Mouse (Mus musculus) heart, postnatal 4 days (tissue): ENCODE results near the gene Rab11fip2. TPM values are rescaled to one million over a fixed set of nuclear protein-coding genes. Genes with fewer than 3 reads are reported as not detected.

Experiments
- DNase-seq: peaks from one replicate; pipeline ENCODE4 v3.0.0; 2021
- total RNA-seq, 2 experiments: library from RNA; stranded (reverse); gene quantifications; 2 replicates each; pipeline ENCODE4 v1.2.3; 2021

Rab11fip2 gene
- total RNA-seq = 10 to 100 TPM; 13.1 TPM

DNA sequence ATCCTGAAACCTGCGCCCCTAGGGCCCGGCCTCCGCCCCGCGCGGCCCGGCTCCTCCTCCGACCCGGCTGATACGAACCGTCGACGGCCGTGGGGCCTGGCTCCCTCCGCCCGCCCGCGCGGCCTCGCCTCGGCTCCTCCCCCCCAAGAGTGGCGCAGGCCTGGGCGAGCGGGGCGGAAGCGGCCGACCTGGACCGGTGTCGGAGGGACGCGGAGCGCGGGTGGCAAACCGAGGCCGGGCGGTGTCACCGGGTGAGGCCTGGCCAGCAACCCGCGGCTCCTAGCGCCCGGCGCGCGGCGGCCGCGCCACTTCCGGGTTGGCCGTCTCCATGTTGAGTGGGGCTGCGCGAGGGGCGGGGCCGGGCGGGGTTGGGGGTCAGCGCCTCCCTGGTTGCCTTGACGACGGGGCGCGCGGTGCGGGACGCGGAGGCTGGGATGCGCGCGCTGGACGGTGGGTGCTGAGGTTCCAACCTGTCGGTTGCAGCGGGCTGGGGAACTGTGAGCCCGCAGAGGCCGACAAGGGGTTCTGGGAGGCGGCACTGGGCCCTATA lies at the start of gene Rab11fip2:
Rab11fip2 (minus strand) TSS at position 333 of the 550 bp plus-strand sequence.
- peak; percentile 87 for DNase-seq

DNA sequence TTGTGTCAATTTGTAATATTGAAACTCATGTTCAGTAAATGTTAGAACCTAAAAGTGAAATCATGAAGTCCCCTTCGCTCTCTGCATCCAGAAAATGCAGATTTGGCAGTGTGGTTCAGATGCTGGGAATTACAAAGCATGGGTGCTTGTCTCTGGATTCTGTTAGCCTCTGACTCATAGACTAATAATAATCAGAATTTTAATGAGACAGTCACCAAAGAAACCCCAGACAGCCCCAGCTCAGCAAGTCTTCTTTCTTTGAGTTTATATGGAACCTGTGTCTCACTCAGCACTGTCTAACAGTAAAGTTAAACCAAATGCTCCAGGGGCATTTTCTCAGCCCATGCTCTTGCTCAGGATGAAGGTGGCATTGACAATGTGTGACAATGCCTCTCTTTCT lies 38.1 kb upstream of the Rab11fip2 start:
- no peak for DNase-seq

DNA sequence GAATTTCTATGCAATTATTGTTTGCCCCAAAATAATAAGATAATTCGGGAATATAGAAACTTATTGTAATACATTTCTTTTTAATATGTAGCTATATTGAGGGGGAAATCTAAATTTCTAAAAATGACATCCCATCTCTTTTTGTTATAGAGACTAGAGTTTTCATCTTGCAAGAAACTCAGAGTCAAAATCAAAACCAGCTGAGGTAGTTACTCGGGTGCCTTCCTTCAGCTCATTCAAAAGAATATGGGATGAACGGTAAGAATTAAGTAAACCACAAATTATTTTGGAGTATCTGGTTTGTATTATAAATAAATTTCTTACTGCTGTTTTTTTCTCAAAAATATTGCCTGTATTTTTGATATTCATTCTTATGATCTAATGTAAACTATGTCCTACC lies 11.5 kb upstream of the Rab11fip2 start:
- DNase-seq = no peak

DNA sequence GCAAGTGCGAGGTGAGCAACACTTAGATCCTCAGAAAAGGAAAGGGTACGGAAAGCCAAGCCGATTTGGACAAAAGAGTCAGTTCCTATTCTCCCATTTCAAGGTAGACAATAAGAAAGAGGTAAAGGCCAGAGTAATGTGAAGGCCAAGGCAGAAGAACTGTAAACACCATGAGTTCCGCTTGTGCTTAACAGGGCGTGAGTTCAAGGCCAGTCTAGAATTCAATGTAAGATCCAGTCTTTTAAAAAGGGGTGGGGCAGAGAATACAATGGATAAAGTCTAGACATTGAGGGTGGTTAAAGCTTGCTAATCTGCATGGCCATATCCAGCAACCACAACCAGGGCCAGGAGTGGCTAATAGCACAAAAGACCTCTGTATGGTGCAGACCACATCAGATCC lies 6.3 kb upstream of the Rab11fip2 start:
- DNase-seq = no peak

DNA sequence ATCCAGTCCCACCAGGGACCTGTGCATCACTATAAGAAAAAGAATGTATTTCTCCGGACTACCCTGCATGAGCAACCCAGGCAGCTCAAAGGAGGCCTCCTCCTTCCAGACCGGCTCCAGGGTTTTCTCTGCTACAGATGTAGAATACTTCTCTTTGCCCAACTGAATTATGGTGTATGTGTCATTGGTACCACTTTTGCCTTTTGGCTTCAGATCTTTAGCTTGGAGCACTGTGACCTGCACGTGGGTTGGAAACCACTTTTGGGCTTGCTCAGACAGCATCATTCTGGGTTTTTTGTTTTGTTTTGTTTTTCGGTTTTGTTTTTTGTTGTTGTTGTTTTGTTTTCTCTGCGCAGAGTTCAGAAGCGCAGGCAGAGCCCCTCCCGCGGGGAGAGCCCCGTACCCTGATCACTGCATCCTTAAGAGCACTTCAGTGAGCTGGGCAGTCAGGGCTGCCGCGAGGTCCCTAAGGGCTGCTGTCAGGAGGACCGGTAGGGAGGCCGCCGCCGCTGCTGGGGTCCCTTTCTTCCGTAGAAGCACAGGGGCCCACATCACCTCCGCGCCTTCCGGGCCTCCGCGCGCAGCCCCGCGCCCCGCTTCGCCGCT lies 635 bp downstream of the Rab11fip2 start:
- DNase-seq = peak; percentile 10

DNA sequence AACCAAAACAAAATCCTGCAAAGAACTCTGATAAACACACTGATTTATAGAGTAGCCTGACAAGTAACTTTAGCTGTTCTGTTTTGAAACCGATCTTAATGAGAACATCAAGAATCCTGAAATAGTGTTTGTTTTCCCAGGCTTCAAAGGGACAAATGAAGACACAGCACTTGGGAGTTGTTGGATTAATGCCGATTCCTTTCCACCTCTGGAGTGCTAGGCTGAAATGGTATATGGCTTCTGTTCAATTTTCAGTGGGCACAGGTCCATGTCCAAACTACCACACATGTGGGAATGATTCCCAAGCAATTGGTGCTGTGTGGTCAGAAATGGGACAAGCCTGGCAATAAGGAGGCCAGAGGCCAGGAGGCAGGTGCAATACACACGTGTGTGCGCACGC lies 3.7 kb downstream of the Rab11fip2 start:
- DNase-seq = peak; percentile 9

DNA sequence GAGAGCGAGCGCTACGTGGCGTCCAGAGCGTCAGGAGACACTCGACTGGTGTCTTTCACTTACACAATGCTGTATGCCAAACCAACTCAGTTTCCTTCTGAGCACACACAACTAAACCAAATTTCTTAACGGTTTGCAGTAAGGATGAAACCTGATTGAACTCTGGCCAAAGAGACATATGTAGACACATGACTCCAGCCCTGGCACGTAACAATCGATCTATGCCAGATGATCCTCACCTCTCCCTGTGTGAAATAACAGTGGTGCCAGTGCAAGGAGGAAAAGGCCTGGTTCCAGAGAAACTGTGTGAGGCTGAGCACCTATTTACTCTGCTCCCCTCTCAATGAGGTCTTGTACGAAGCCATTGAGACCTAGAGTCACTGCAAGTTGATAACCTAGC lies 11.4 kb downstream of the Rab11fip2 start:
- DNase-seq = no peak

DNA sequence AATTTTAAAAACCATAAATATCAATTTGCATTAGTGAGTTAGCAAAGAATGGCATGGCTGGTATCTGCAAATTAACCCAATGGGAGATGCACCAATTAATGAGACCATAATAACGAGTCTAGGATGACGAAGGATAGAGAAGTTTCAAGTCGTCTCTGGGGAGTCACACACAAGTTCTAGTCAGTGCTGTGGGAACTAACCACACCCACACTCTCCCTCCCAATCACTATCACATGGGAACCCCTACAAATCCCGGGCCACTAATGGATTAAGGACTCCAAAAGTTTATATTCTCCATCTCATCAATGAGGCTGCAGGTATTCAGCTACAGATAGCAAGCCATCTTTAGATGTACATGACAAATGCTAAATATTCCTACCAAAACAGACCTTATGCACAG lies 14.8 kb downstream of the Rab11fip2 start:
- DNase-seq = no peak

DNA sequence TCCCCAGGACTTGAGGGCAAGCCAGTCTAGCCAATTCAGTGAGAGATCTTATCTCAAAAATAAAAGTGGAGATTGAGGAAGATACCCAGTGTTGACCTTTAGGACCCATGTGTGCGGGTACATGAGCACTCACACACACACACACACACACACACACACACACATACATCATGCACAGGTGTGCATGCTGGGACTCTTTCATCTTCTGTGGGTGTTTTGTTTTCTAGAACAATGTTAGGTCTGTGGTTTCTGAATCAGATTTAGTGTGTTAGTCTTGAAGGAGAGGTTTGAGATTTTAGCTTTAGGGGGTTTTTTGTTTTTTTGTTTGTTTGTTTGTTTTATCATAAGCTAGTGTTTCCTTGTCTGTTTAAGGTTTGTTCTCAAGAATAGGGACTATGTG lies 17.3 kb downstream of the Rab11fip2 start:
- no peak for DNase-seq

DNA sequence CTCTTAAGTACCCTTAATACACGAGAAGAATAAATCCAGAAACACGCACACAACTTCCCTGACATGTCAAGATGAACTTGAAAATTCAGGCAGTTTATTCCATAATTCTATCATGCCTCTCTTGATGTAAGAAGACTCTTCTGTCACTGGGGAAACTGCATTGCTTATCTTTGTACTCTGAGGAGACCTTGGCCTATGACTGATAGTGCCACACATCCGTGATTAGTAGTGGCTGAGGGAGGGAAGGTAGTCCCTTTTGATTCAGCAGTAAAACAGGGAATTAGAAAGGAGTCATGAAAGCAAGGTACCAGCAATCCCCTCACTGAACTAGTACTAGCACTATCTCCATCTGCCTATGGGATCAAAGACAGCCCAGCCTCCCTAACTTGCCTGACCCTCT lies 22.6 kb downstream of the Rab11fip2 start:
- DNase-seq = no peak

DNA sequence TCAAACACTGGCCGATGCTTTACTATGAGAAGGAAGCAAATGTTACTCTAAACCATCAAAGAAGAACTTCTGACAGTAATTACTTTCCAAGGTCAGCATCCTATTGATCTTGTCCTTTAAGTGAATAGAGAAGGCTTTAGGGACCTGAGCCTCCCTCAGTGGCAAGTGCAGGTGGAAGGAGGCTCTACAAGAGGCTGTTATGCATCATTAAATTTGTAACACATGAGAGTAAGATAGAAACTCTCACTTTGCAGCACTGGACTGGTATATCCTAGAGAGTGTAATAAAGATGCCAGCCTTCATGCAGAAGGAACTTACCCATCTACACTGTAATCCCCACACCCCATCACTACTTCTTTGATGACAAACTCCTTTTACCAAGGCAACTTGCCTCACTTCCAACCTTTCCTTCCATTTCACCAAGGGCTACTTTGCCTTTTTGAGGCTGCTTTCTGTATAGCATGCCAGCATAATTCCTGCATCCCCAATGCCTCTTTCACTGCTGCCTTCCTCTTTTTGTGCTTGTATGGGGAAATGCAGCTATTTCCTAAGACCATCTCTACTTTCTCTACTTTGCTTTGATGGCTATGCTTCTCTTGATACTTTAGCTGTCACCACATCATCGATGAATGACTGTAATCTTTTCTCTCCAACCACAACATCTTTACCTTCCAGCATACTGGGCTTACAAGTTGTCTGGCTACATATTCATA lies 25.4 kb downstream of the Rab11fip2 start:
- no peak for DNase-seq

DNA sequence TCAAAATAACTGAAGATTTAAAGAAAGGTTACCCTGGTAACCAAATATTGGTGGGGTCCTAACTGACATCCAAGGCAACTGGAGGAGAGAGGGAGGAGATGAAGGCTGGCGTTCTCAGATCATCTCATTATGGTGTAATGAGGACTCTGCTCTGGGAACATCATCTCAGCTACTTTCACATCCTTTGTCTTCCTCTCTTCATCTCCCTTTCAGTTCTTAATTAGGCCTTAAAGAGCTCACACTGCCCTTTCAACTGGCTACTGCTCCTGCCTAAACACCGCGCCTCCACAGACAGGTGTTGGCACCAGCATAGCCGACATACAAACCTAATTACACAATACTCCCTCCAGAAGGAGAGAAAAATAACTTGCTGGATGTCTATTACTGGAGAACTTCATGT lies 31.9 kb downstream of the Rab11fip2 start:
- no peak for DNase-seq

DNA sequence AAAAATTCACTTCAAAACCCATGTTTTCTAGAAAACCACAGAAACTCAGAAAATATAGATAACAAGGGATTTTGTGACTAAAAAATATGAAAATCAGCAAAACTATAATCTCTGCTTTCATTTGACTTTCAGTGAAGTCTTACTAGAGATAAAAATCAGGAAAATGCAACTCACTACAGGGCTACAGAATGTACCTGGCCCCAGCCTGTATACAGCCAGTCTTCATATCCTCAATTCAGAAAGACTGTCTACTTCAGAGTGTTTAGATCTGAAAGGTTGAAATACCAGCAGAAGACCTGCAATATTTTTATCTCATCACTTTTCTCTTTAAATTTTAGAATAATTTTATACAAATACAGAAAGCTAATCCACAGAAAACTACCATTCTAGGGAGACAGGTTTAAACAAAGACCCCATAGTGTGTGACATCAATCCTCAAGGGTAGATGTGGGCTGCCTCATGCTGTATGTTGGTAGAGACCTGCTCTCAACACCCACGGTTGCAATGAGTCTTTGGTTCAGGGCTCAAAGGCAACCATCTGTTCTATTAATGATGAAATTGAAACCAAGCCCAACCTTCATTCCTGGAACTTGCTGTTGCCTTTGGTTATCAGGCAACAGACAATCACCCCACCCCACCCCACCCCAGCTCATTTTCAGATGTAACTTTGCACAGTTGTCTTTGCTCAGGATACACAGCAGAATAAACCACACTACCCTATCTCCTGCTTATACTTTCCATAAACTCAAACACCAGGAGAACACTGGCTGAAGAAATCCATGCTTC lies 38.0 kb downstream of the Rab11fip2 start:
- DNase-seq = no peak

DNA sequence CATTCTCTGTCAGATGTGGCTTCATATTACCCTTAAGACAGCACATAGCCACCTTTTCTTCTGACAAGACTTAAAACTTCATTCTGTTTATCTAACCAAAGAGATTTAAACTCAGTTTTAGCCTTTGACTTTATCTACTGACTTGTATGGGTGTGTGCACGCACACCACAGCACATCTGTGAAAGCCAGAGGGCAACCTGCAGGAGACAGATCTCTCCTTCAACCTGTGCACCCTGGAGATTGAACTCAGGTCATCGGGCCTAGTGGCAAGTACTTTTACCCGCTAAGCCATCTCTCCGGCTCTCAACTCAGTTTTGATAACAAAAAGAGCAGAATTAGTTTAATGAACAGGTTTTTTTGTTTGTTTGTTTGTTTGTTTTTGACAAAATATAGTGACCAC lies 43.5 kb downstream of the Rab11fip2 start:
- DNase-seq = no peak

DNA sequence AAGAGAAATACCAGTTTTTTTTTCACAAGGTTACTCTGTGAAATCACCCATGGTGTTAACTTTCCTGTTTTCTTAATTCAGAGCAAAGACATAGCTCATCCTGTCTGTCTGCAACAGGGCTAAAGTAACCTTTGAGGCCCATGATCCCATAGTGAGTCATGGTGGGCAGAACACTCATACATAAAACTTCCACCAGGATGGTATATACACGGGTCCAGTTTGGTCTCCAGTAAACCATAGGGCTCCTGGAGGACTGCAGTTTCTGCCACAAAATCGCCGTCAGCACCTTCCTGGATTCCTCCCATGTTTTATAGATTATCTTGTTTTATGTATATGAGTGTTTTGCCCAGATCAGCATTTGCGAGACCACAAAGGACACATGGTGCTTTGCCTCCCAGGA lies 45.2 kb downstream of the Rab11fip2 start:
- no peak for DNase-seq

DNA sequence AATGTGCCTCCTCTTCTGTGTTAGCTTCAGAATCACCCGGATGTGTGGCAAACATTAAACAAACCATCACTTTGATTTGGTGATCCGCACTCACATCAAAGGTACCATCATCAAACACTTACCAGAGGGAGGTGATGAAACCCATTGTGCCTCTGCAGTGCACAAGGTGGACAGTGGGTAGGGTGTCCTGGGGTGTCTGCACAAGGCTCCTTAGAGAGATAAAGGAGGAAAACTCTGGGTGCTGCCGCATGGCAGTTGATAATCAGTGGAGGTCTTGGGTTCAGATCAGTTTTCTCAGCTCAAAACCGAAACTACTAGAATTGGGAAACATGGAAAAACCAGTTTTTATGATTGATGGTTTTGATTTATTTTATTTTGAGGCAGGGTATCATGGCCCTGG lies 54.1 kb downstream of the Rab11fip2 start:
- DNase-seq = no peak

DNA sequence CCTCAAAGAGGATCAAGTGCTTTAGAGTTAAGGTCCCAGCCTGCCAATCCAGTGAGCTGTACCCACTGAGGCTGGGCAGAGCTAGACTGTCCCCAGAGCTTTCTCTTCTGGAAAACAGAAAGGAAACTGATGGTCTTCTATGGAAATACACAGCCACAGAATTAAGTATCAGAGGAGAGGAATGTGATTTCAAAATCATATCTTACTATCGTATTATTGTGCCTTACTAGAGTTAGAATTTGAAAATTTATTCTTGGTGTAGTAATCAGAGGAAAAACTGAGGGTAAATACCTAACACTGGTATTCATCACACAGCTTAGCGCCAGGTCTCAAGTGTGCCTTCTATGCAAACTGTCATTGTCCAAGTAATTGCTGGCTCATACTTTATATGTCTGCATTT lies 54.6 kb downstream of the Rab11fip2 start:
- no peak for DNase-seq

DNA sequence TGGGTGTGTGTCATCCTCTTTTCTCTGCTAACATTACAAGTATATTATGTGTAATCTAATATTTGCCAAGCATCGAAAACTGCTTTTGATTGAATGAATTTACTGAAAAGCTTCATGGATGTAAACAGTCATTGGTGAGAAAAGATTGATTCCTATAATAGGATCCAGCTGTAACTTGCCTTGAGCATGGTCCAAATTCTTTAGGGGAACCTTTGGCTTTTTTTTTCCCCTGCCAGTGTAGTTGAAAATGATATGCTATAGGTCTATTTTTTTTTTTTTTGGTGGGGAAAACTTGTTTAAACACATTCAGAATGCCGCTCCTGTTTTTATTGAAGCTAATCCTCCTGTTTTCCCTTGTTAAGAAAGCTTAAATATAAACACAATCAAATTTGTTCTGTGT lies 55.6 kb downstream of the Rab11fip2 start:
- no peak for DNase-seq

DNA sequence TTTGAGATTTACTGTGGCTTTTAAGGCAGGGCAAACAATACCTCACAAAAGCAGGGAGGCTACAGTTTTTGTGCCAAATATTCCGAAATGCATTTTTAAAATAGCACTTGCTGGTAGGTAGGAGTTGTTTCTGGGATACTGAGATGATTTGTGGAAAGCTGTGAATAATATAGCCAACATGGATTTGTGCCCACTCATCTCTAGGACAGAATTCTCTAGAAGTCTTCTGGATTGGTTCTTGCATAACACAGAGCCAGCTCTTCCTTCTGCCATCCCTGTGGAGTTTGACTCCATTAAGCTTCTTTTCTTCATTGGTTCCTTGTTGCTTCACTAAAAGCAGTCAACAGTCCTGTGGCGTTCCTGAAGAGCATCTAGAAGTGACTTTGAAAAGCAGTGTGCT lies 58.2 kb downstream of the Rab11fip2 start:
- no peak for DNase-seq

DNA sequence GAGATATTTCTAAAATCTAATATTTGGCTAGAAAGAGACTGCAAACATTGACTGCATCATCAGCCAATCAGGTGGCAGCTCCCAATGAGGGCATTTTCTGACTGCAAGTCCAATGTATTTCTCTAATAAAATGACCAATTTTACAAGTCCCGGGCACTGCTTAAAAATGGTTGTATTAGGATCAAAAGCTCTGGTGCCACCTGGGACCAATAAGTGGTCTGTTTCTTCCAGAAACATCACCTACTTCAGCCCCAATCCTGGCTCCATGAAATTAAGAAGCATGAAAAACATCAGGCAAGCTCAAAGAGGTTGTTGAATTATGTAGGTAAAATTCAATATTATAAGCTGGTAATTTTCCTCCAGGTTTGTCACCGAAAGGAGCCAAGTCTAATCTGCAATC lies 66.2 kb downstream of the Rab11fip2 start:
- DNase-seq = no peak

DNA sequence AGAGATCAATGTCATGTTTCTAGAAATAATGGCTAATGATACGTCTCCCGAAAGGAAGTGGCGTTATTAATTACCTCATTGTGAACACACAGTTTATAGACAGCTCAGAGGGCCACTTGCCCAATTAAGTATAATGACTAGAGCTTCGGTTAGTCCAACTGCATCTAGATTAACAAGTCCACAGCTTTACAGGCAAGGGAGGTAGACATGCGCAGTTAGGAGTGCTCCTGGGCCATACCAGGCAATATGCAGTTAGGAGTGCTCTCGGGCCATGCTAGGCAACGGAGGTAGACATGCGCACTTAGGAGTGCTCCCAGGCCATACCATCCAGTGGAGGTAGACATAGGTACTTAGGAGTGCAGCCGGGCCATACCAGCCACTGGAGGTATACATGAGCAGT lies 76.8 kb downstream of the Rab11fip2 start:
- DNase-seq = no peak

DNA sequence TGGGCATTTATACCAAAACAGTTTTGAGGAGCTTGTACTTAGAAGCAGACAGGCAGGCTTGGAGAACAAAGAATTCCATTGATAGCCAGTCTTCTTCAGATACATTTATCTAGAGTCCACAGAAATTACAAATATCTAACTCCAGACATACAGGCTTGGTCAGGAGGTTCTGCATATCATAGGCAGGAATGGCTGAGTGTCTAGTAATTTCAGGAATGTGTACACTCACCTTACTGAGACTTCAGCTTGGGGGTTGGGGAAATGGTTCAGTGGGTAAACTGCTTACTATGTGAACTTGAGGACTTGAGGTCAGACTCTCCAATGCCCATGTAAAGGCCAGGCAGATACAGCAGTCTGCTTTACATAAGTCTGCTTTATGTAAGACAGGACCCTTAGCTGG lies 81.0 kb downstream of the Rab11fip2 start:
- no peak for DNase-seq

DNA sequence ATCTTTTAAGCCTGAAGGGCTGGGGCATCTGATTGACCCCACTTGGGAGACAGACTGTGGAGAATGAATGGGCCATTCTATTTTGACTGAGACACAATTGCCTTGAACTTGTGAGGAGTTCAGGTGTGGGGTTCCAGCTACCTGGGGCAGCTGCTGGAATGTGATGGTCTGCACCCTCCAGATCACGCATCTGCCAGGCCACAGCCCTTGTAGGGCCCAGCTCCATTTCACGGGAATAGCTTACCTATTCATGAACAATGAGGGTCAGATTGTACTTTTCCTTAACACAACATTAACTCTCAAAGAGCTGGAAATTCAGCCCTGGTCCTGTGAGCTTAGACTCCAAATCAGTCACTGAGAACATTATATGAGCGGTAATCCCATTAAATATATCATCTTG lies 82.7 kb downstream of the Rab11fip2 start:
- no peak for DNase-seq

DNA sequence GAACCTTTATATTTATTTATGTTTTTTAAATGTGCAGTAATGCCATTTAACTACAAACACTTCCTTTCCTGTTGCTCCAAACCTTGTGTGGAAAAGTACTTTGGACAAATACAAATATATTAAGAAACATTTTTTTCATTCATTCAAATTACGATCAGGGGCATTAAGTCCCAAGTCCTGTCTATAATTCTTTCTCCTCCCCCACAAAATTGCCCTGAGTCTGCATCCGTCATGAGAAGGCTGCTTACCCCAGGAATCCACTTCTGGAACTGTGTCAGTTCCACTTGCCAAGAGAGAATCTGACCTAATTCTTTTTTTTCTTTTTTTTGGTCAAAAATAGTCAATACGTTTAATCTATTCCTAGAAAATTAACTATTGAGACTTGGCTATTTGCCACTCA lies 90.4 kb downstream of the Rab11fip2 start:
- no peak for DNase-seq
